Mouse (Mus musculus) E14TG2a.4 (cell line): ENCODE measurements around the gene Eef1b2.

ENCODE experiments used
- CTCF ChIP-seq: conservative IDR thresholded peaks from 2 replicates; pipeline ENCODE4 v1.5.1; 2014; ENCODE audit warnings: low read length
- NANOG ChIP-seq: IDR thresholded peaks from 2 replicates; pipeline ENCODE4 v1.6.1; 2014; ENCODE audit warnings: borderline replicate concordance, low read length, mixed read lengths
- POU5F1 ChIP-seq: IDR thresholded peaks from 2 replicates; pipeline ENCODE4 v1.6.1; 2014; ENCODE audit warnings: low read length, borderline replicate concordance

GRCm38 (mm10) chr1:63181019-63181418 is 4.4 kb downstream of the Eef1b2 start:
- TF ChIP-seq CTCF (peak; percentile 94), POU5F1 (no peak), NANOG (no peak)
